Mouse (Mus musculus): ENCODE measurements around the gene Ankrd17. TPM values are rescaled to one million over a fixed set of nuclear protein-coding genes. Genes with fewer than 3 reads are reported as not detected.

The Ankrd17 gene
- polyA plus RNA-seq, 2 experiments from 2014 or later = 41.9 to 48.9 TPM

- no peak for ATAC-seq
Observed at GRCm38 (mm10) chr5:90217226-90217625, 149.2 kb downstream of the Ankrd17 start.

- no peak for ATAC-seq
Observed at GRCm38 (mm10) chr5:90213356-90213755, 153.0 kb downstream of the Ankrd17 start.

- ATAC-seq = peak; percentile 77
Observed at GRCm38 (mm10) chr5:90203168-90203567, 163.2 kb downstream of the Ankrd17 start.

- no peak for ATAC-seq
Observed at GRCm38 (mm10) chr5:90202447-90203117, 163.8 kb downstream of the Ankrd17 start.

GRCm38 (mm10) chr5:90199922-90200632 lies 166.3 kb downstream of the Ankrd17 start:
- no peak for ATAC-seq

GRCm38 (mm10) chr5:90194831-90195230 lies 171.5 kb downstream of the Ankrd17 start:
- ATAC-seq = no peak

GRCm38 (mm10) chr5:90182782-90183181 lies 183.6 kb downstream of the Ankrd17 start:
- ATAC-seq = no peak

GRCm38 (mm10) chr5:90179094-90179493 lies 187.3 kb downstream of the Ankrd17 start:
- ATAC-seq = no peak

GRCm38 (mm10) chr5:90178116-90178515 lies 188.3 kb downstream of the Ankrd17 start:
- ATAC-seq = no peak

Other genes with a start within 250 kb of the Ankrd17 start
- 10 to 100 TPM; 14.9 to 24.0 TPM for gene Cox18, start 142.6 kb downstream of the Ankrd17 start, polyA plus RNA-seq (2017; shearing (Covaris generic))
- 1 to 10 TPM in 1 of 2 experiments, under 1 TPM in 1; 0.61 to 7.6 TPM for gene Gm9958, start 627 bp upstream of the Ankrd17 start, polyA plus RNA-seq (2017; shearing (Covaris generic))
- not detected for gene Alb, start 94.3 kb upstream of the Ankrd17 start, polyA plus RNA-seq (2017; shearing (Covaris generic))
- gene Afp, start 124.2 kb upstream of the Ankrd17 start, polyA plus RNA-seq (2017; shearing (Covaris generic)) = 1 to 10 TPM; 2.8 to 3.2 TPM
- gene Afm, start 152.4 kb upstream of the Ankrd17 start, polyA plus RNA-seq (2017; shearing (Covaris generic)) = under 1 TPM in 1 of 2 experiments, not detected in 1; 0.21 TPM
- gene 5830473C10Rik, start 194.5 kb upstream of the Ankrd17 start, polyA plus RNA-seq (2017; shearing (Covaris generic)) = not detected